Mouse (Mus musculus) heart, adult 2 months (tissue): Measurements from ENCODE around the gene C1ql3. TPM values are rescaled to one million over a fixed set of nuclear protein-coding genes. Genes with fewer than 3 reads are reported as not detected.

ENCODE experiments used
- DNase-seq, 2 experiments: peaks; one replicate each; pipeline ENCODE4 v3.0.0; 2021
- H3K27ac ChIP-seq: fragments of 200-600 bp; 2 replicates; pipeline ENCODE4 v1.8.1; 2022
- H3K27me3 ChIP-seq: fragments of 200-500 bp; 2 replicates; pipeline ENCODE4 v1.6.1; 2012; ENCODE audit warnings: mild to moderate bottlenecking, low read length, inconsistent platforms, mixed read lengths; ENCODE audit not compliant: control insufficient read depth, insufficient read depth
- H3K36me3 ChIP-seq: fragments of 200-500 bp; 2 replicates; pipeline ENCODE4 v1.6.1; 2012; ENCODE audit warnings: low read length, inconsistent platforms; ENCODE audit not compliant: control insufficient read depth, insufficient read depth
- H3K4me1 ChIP-seq: fragments of 200-500 bp; 2 replicates; pipeline ENCODE4 v1.6.1; 2011; ENCODE audit warnings: low read length; ENCODE audit not compliant: control insufficient read depth, insufficient read depth
- H3K4me3 ChIP-seq: fragments of 200-600 bp; 2 replicates; pipeline ENCODE4 v1.8.1; 2022
- H3K79me2 ChIP-seq: fragments of 200-500 bp; replicated peaks from 2 replicates; pipeline ENCODE4 v1.6.1; 2012; ENCODE audit warnings: mild to moderate bottlenecking, inconsistent platforms, low read length, moderate library complexity, mixed read lengths; ENCODE audit not compliant: control insufficient read depth, insufficient read depth
- H3K9ac ChIP-seq: fragments of 200-500 bp; 2 replicates; pipeline ENCODE4 v1.6.1; 2012; ENCODE audit warnings: low read depth, mild to moderate bottlenecking, control low read depth, inconsistent platforms, low read length, mixed read lengths
- CTCF ChIP-seq: fragments of 200-600 bp; IDR thresholded peaks from 2 replicates; pipeline ENCODE4 v1.8.1; 2022; ENCODE audit warnings: antibody characterized with exemption, mild to moderate bottlenecking, moderate library complexity
- EP300 ChIP-seq: fragments of 200-500 bp; IDR thresholded peaks from 2 replicates; pipeline ENCODE4 v1.6.1; 2011; ENCODE audit warnings: low read depth, low read length, control low read depth; ENCODE audit not compliant: insufficient read depth
- POLR2A ChIP-seq: fragments of 200-500 bp; IDR thresholded peaks from 2 replicates; pipeline ENCODE4 v1.6.1; 2011; ENCODE audit warnings: mild to moderate bottlenecking, low read depth, low read length, control low read depth; ENCODE audit not compliant: insufficient read depth
- WGBS: fragments of 180-500 bp; shearing (Covaris S2); methylation state at CpG from one replicate; pipeline ENCODE4 v1.1.7; 2018; 5-methylcytosine and 5-hydroxymethylcytosine counted together
- intact Hi-C: fragments of 180-260 bp; cut with DNase I; formaldehyde crosslinking; loops from one replicate; pipeline ENCODE4 v1.15.1; 2025
- long read RNA-seq: library from polyadenylated mRNA; stranded (forward); transcript quantifications from one replicate; pipeline ENCODE4 v2.0.0, GENCODE M21; 2021
- polyA plus RNA-seq: library from polyadenylated mRNA; depleted of rRNA; stranded (reverse); fragments of >200 nt; gene quantifications from 2 replicates; pipeline ENCODE4 v1.2.3, GENCODE M21; 2012; rRNA removed
- total RNA-seq, 2 experiments: library from RNA; stranded (reverse); gene quantifications; 2 replicates each; pipeline ENCODE4 v1.2.3; 2021

The C1ql3 gene
- total RNA-seq: not detected
- not detected in 2 replicates for polyA plus RNA-seq
- long read RNA-seq: 0 reads

DNA sequence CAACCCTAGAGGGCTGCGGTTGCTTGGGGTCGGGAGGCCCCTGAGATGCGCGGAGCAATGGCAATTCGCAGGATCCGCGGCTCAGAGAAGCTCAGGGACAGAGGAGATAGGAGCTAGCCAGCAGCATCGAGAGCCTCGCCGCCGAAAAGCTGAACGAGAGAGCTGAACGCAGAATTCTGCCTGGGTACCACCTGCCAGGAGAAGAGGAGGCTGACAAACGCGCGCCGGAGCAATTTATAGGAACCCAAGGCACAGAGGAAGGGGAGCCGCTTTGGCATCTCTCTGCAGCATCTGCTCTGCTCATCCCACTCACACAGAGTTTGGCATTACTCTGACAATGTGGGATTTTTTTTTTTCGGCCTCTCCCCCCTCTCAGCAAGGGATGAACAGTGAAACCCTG, at the start of gene C1ql3:
Gene C1ql3 (minus strand): TSS at position 335 of the 400 bp plus-strand sequence.
- no peak within 1 kb of the TSS for H3K9ac ChIP-seq
- intact Hi-C loops: no loop called here
- TF ChIP-seq EP300 (no peak), POLR2A (no peak), CTCF (no peak)
- WGBS: 4% methylated on average over 19 of the region's 19 CpGs
- peak in 1 of 2 experiments; percentile 16 for DNase-seq
- peak within 1 kb of the TSS; percentile 50 for H3K4me3 ChIP-seq
- H3K4me1 ChIP-seq: no peaks in the 10 kb centered on the region
- H3K27ac ChIP-seq: no peak within 1 kb of the TSS
- H3K36me3 ChIP-seq: no peaks in the 10 kb centered on the region
- peaks cover 6% of the 10 kb centered on the region for H3K27me3 ChIP-seq
- H3K79me2 ChIP-seq: no peaks in the 10 kb centered on the region

DNA sequence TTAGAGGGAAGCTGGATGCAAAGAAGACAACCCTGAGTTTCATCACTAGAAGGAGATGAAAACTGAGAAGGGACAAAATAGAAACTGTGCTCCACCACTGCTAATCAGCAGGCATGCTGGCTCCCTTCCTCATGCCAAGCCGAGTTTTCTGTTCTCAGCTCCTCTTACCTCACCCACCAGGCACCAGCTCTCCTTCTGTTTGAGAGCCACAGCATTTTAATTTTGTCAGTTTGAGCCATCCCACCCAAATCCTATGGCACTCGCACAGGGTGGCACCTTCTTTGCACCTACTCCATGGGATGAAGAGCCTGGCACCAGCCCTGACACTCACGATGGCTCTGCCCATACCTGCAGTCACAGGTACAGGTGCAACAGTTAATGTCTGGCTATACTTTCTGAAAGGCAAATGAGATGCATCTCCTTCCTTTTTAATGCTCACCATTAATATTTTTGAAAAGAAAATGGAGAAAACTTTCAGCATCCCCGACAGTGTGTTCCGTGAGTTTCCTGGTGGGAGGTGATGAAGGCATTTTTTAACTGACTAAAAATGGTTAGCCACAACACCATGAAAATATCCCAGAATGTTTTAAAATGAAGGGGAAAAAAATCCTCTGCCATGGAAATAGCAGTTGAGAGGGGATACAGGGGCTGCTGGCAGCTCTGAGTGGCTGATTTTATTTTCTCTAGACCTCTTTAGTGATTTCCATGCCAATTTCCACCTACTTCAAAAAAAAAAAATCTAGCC, 49.0 kb upstream of the C1ql3 start:
- Histone ChIP-seq H3K4me1 (no peaks in the 10 kb centered on the region), H3K27me3 (no peaks in the 10 kb centered on the region), H3K9ac (no peak overlapping the region), H3K36me3 (no peaks in the 10 kb centered on the region), H3K79me2 (no peaks in the 10 kb centered on the region), H3K27ac (no peak overlapping the region), H3K4me3 (no peak overlapping the region)
- intact Hi-C loops: no loop called here
- DNase-seq: no peak
- no peak for TF ChIP-seq EP300
- no peak for TF ChIP-seq CTCF
- no peak for TF ChIP-seq POLR2A
- WGBS: 81% methylated on average over 5 of the region's 5 CpGs

DNA sequence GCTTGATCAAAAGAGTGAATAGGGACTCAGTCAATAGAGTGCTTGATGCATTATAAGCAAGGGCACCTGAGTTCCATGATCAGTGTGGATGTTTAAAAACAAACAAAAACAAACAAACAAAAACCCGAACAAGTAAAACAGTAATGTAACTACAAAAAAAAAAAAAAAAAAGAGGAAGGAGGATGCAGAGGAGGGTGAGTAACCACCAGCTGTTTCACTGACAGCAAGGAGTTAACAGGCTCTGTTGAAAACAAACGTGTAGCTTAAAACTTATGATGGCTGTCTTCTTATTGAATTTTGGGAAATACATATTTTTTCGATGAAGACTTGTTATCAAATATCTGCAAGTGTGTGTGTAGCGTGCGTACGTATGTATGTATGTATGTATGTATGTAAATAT, 37.0 kb upstream of the C1ql3 start:
- WGBS: 83% methylated on average over 6 of the region's 6 CpGs
- Histone ChIP-seq H3K4me1 (no peaks in the 10 kb centered on the region), H3K9ac (no peak overlapping the region), H3K36me3 (no peaks in the 10 kb centered on the region), H3K4me3 (no peak overlapping the region), H3K79me2 (no peaks in the 10 kb centered on the region), H3K27me3 (no peaks in the 10 kb centered on the region), H3K27ac (no peak overlapping the region)
- intact Hi-C loops: no loop called here
- no peak for DNase-seq
- TF ChIP-seq EP300: no peak
- no peak for TF ChIP-seq CTCF
- no peak for TF ChIP-seq POLR2A

DNA sequence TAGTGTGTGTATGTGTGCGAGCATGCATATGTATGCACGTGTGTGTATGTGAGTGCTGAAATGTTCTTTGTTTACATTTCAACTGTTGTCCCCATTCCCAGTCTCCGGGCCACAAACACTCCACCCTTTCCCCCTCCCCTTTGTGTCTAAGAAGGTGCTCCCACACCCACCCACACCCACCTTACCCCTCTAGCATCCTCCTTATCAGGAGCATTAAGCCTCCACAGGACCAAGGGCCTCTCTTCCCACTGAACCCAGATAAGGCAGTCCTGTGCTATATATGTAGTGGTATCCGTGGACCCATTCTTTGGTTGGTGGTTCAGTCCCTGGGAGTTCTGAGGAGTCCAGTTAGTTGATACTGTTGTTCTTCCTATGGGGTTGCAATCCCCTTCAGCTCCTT, 32.9 kb upstream of the C1ql3 start:
- no peaks in the 10 kb centered on the region for H3K79me2 ChIP-seq
- H3K27ac ChIP-seq: no peak overlapping the region
- H3K9ac ChIP-seq: no peak overlapping the region
- H3K27me3 ChIP-seq: no peaks in the 10 kb centered on the region
- intact Hi-C loops: no loop called here
- H3K4me3 ChIP-seq: no peak overlapping the region
- WGBS: 86% methylated on average over 4 of the region's 4 CpGs
- no peak for TF ChIP-seq POLR2A
- no peak for TF ChIP-seq EP300
- no peak for TF ChIP-seq CTCF
- no peaks in the 10 kb centered on the region for H3K4me1 ChIP-seq
- no peak for DNase-seq
- no peaks in the 10 kb centered on the region for H3K36me3 ChIP-seq

DNA sequence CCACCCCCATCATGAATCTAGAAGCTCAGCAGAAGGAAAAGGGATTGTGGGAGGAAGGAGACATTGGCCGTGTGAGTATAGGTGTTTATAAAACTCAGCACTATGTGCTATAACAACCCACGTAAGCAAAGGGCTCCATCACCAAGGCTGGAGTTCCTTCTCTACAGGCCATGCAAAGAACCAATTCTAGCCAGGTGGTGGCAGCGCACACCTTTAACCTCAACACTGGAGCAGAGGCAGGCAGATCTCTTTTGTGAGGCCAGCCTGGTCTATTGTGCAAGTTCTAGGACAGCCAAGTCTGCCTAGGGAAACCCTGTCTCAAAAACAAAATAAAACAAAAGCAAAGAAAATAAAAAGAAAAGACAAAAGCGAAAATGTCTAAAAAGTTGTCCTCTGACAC, 28.2 kb upstream of the C1ql3 start:
- TF ChIP-seq POLR2A (no peak), EP300 (no peak), CTCF (no peak)
- H3K9ac ChIP-seq: no peak overlapping the region
- H3K36me3 ChIP-seq: no peaks in the 10 kb centered on the region
- intact Hi-C loops: no loop called here
- H3K27me3 ChIP-seq: no peaks in the 10 kb centered on the region
- no peak overlapping the region for H3K27ac ChIP-seq
- no peaks in the 10 kb centered on the region for H3K79me2 ChIP-seq
- H3K4me1 ChIP-seq: no peaks in the 10 kb centered on the region
- 86% methylated on average over 4 of the region's 4 CpGs for WGBS
- no peak overlapping the region for H3K4me3 ChIP-seq
- no peak for DNase-seq

DNA sequence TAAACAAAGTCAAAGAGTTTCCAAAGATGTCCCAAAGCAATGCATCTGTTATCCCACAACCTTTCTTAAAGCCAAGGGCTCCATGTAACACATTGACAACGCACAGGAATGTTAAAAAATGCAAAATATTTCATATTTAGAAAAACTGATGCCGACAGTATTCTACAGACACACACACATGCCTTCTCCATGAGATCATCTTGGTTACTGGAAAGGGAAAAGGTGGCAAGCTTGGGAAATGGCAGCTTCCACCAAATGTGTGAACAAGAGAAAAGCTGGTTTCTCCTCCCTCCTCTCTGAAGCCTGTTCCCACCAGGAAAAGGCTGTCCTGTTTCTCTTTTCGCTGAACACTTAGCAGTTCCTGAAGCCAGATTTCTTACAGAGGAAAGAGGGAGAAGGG, 27.2 kb upstream of the C1ql3 start:
- intact Hi-C loops: no loop called here
- H3K36me3 ChIP-seq: no peaks in the 10 kb centered on the region
- no peaks in the 10 kb centered on the region for H3K79me2 ChIP-seq
- no peak overlapping the region for H3K4me3 ChIP-seq
- 32% methylated on average over 3 of the region's 3 CpGs for WGBS
- H3K9ac ChIP-seq: no peak overlapping the region
- H3K27me3 ChIP-seq: no peaks in the 10 kb centered on the region
- H3K4me1 ChIP-seq: no peaks in the 10 kb centered on the region
- H3K27ac ChIP-seq: no peak overlapping the region
- TF ChIP-seq CTCF: no peak
- TF ChIP-seq POLR2A: no peak
- TF ChIP-seq EP300: no peak
- DNase-seq: no peak
